Mouse (Mus musculus): ENCODE measurements around the gene Ccr4. TPM values are rescaled to one million over a fixed set of nuclear protein-coding genes. Genes with fewer than 3 reads are reported as not detected.
"Not testable (repeated sequence)": the region's sequence is repeated elsewhere in the genome, so short reads cannot be mapped to it uniquely, and the experiment has no call there.

The Ccr4 gene
- polyA plus RNA-seq, 1 experiment, result not detected

- Histone ChIP-seq H3ac (ENCODE audit: control insufficient read depth, insufficient read length) (no peak overlapping the region), H3K27me3 (ENCODE audit: control insufficient read depth, insufficient read depth, insufficient read length) (no peaks in the 10 kb centered on the region), H3K4me2 (ENCODE audit: low read depth) (no peak overlapping the region), H3K79me2 (ENCODE audit: control insufficient read depth, insufficient read depth) (no peaks in the 10 kb centered on the region), H3K36me3 (ENCODE audit: control insufficient read depth, insufficient read depth) (no peaks in the 10 kb centered on the region), H3K4me3 (no peak overlapping the region)
- TF ChIP-seq MYOD1 (IDR thresholded peaks at IDR 0.05; ENCODE audit: control insufficient read depth in 1 of 3, insufficient read length in 2 of 3, low read depth in 2 of 3), result no peak
- no peak for TF ChIP-seq TCF12 (IDR thresholded peaks at IDR 0.05; ENCODE audit: insufficient read depth, poor library complexity, severe bottlenecking)
- TF ChIP-seq REST (IDR thresholded peaks at IDR 0.05; ENCODE audit: insufficient read depth, insufficient read length), result no peak
- TF ChIP-seq POLR2A (IDR thresholded peaks at IDR 0.05; ENCODE audit: insufficient read length, low read depth), result no peak
- no peak for TF ChIP-seq POLR2AphosphoS2 (IDR thresholded peaks at IDR 0.05; ENCODE audit: insufficient read length, low read depth)
- no peak for TF ChIP-seq E2F4 (IDR thresholded peaks at IDR 0.05; ENCODE audit: insufficient read depth)
- no peak for TF ChIP-seq MAX (IDR thresholded peaks at IDR 0.05; ENCODE audit: low read depth)
- no peak for TF ChIP-seq USF1 (IDR thresholded peaks at IDR 0.05; ENCODE audit: low read depth)
- TF ChIP-seq MYOG (IDR thresholded peaks at IDR 0.05; ENCODE audit: control insufficient read depth in 1 of 3, insufficient read depth in 1 of 3, insufficient read length in 2 of 3, low read depth in 2 of 3), result no peak
- no peak for TF ChIP-seq SRF (IDR thresholded peaks at IDR 0.05; ENCODE audit: control insufficient read depth, insufficient read length, low read depth)
- TF ChIP-seq TCF3 (IDR thresholded peaks at IDR 0.05; ENCODE audit: insufficient read length, low read depth), result no peak
- no peak for TF ChIP-seq CEBPB (IDR thresholded peaks at IDR 0.05; ENCODE audit: insufficient read depth, poor library complexity, severe bottlenecking)
These were observed 20.4 kb upstream of the Ccr4 start for GRCm38 (mm10) chr9:114525073-114525633.

DNA sequence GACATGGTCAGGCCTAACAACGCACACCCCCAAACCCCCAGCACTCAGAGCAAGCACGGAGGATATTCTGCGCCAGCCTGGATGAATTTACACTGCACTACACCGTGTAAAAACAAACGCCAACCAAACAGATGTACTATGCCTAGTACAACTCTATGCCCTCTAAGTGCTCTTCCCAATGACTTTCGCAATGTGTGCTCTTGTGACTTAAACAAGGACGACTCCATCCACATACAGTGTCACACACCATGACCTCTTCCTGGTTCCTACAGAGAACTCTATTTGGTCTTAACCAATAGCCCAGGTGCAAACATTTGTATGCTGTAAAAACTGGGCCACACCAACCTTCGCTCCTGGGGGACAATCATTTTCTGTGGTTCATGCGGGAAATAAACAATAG lies 17.8 kb upstream of the Ccr4 start:
- Histone ChIP-seq H3K4me3 (no peak overlapping the region), H3ac (ENCODE audit: control insufficient read depth, insufficient read length) (no peak overlapping the region), H3K36me3 (ENCODE audit: control insufficient read depth, insufficient read depth) (no peaks in the 10 kb centered on the region), H3K27me3 (ENCODE audit: control insufficient read depth, insufficient read depth, insufficient read length) (no peaks in the 10 kb centered on the region), H3K4me2 (ENCODE audit: low read depth) (no peak overlapping the region), H3K79me2 (ENCODE audit: control insufficient read depth, insufficient read depth) (no peaks in the 10 kb centered on the region)
- no peak for TF ChIP-seq E2F4 (IDR thresholded peaks at IDR 0.05; ENCODE audit: insufficient read depth)
- no peak for TF ChIP-seq REST (IDR thresholded peaks at IDR 0.05; ENCODE audit: insufficient read depth, insufficient read length)
- no peak for TF ChIP-seq MYOD1 (IDR thresholded peaks at IDR 0.05; ENCODE audit: control insufficient read depth in 1 of 3, insufficient read length in 2 of 3, low read depth in 2 of 3)
- no peak for TF ChIP-seq POLR2A (IDR thresholded peaks at IDR 0.05; ENCODE audit: insufficient read length, low read depth)
- no peak for TF ChIP-seq CEBPB (IDR thresholded peaks at IDR 0.05; ENCODE audit: insufficient read depth, poor library complexity, severe bottlenecking)
- TF ChIP-seq MYOG (IDR thresholded peaks at IDR 0.05; ENCODE audit: control insufficient read depth in 1 of 3, insufficient read depth in 1 of 3, insufficient read length in 2 of 3, low read depth in 2 of 3), result no peak
- no peak for TF ChIP-seq SRF (IDR thresholded peaks at IDR 0.05; ENCODE audit: control insufficient read depth, insufficient read length, low read depth)
- TF ChIP-seq POLR2AphosphoS2 (IDR thresholded peaks at IDR 0.05; ENCODE audit: insufficient read length, low read depth), result no peak
- no peak for TF ChIP-seq MAX (IDR thresholded peaks at IDR 0.05; ENCODE audit: low read depth)
- TF ChIP-seq USF1 (IDR thresholded peaks at IDR 0.05; ENCODE audit: low read depth), result no peak
- no peak for TF ChIP-seq TCF12 (IDR thresholded peaks at IDR 0.05; ENCODE audit: insufficient read depth, poor library complexity, severe bottlenecking)
- no peak for TF ChIP-seq TCF3 (IDR thresholded peaks at IDR 0.05; ENCODE audit: insufficient read length, low read depth)

DNA sequence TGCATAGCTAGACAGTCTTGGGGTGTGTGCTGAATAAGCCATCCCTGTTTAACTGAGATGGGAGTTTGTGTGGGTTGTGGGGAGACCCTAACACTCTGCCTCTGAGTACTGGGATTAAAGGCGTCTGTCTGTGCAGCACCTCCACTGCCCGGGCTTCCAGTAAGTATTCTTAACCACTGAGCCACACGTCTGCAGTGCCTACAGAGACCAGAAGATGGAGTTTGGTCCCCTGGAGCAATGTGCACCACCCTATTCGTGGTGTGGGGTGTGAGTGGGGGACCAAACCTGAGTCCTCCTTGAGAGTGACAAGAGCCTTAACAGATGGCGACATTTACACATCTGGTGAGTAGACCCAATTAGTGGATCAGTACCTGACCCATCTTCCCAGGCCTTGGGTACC lies 17.3 kb upstream of the Ccr4 start:
- no peaks in the 10 kb centered on the region for H3K36me3 ChIP-seq (ENCODE audit: control insufficient read depth, insufficient read depth)
- no peak overlapping the region for H3ac ChIP-seq (ENCODE audit: control insufficient read depth, insufficient read length)
- no peak overlapping the region for H3K4me2 ChIP-seq (ENCODE audit: low read depth)
- no peaks in the 10 kb centered on the region for H3K27me3 ChIP-seq (ENCODE audit: control insufficient read depth, insufficient read depth, insufficient read length)
- TF ChIP-seq POLR2A (IDR thresholded peaks at IDR 0.05; ENCODE audit: insufficient read length, low read depth) (no peak), SRF (IDR thresholded peaks at IDR 0.05; ENCODE audit: control insufficient read depth, insufficient read length, low read depth) (no peak), POLR2AphosphoS2 (IDR thresholded peaks at IDR 0.05; ENCODE audit: insufficient read length, low read depth) (no peak), TCF3 (IDR thresholded peaks at IDR 0.05; ENCODE audit: insufficient read length, low read depth) (no peak), USF1 (IDR thresholded peaks at IDR 0.05; ENCODE audit: low read depth) (no peak), MYOD1 (IDR thresholded peaks at IDR 0.05; ENCODE audit: control insufficient read depth in 1 of 3, insufficient read length in 2 of 3, low read depth in 2 of 3) (no peak), CEBPB (IDR thresholded peaks at IDR 0.05; ENCODE audit: insufficient read depth, poor library complexity, severe bottlenecking) (no peak), MAX (IDR thresholded peaks at IDR 0.05; ENCODE audit: low read depth) (no peak), E2F4 (IDR thresholded peaks at IDR 0.05; ENCODE audit: insufficient read depth) (no peak), MYOG (IDR thresholded peaks at IDR 0.05; ENCODE audit: control insufficient read depth in 1 of 3, insufficient read depth in 1 of 3, insufficient read length in 2 of 3, low read depth in 2 of 3) (no peak)
- no peaks in the 10 kb centered on the region for H3K79me2 ChIP-seq (ENCODE audit: control insufficient read depth, insufficient read depth)
- no peak overlapping the region for H3K4me3 ChIP-seq

- H3K4me3 ChIP-seq; H3ac ChIP-seq (ENCODE audit: control insufficient read depth, insufficient read length); H3K27me3 ChIP-seq (ENCODE audit: control insufficient read depth, insufficient read depth, insufficient read length); H3K36me3 ChIP-seq (ENCODE audit: control insufficient read depth, insufficient read depth); H3K4me2 ChIP-seq (ENCODE audit: low read depth); H3K79me2 ChIP-seq (ENCODE audit: control insufficient read depth, insufficient read depth): not testable (repeated sequence)
These were observed 15.8 kb upstream of the Ccr4 start for GRCm38 (mm10) chr9:114520529-114520928.

DNA sequence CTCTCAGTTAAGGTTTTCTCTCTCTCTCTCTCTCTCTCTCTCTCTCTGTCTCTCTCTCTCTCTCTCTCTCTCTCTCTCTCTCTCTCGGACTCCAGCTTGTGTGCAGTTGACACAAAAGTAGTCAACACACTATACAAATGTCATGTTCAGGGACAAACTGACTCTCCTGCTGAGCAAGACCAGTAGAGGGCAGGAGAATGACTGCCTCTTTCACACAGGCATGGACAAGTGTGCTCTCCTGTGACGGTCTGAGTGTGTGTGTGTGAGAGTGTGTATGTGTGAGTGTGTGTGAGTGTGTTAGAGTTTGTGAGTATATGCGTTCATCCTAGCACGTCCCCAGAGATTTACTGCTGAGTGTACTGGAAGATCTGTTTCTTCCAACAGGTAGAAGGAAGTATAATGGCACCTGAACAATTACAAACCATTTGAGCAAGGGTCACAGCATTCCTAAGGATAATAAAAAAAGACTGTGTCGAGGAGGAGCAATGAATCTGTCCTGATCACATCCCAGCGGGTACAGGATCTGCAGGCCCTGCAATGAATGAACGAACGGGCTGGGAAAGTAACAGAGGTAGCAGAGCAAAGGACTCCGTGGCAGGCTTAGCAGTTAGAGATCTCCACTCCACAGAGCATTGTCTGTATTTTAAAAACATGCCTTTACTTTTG lies 14.2 kb upstream of the Ccr4 start:
- H3K27me3 ChIP-seq (ENCODE audit: control insufficient read depth, insufficient read depth, insufficient read length), result no peaks in the 10 kb centered on the region
- H3K4me3 ChIP-seq, result no peak overlapping the region
- TF ChIP-seq POLR2AphosphoS2 (IDR thresholded peaks at IDR 0.05; ENCODE audit: insufficient read length, low read depth) (no peak), TCF3 (IDR thresholded peaks at IDR 0.05; ENCODE audit: insufficient read length, low read depth) (no peak)
- H3ac ChIP-seq (ENCODE audit: control insufficient read depth, insufficient read length), result no peak overlapping the region
- H3K79me2 ChIP-seq (ENCODE audit: control insufficient read depth, insufficient read depth), result no peaks in the 10 kb centered on the region
- H3K4me2 ChIP-seq (ENCODE audit: low read depth), result no peak overlapping the region
- H3K36me3 ChIP-seq (ENCODE audit: control insufficient read depth, insufficient read depth), result no peaks in the 10 kb centered on the region
